Mouse (Mus musculus) mature B cell (primary cell): ENCODE measurements around the gene Nrxn2.

ENCODE experiments used
- in situ Hi-C: fragments of 300-500 bp; cut with MboI; formaldehyde crosslinking; loops from 2 replicates; pipeline ENCODE4 v1.14.3; 2019

Nrxn2 gene

GRCm38 (mm10) chr19:6452672-6453310 lies 34.3 kb downstream of the Nrxn2 start:
- in situ Hi-C loops = no loop called here

- in situ Hi-C loops = no loop called here
Observed at GRCm38 (mm10) chr19:6453349-6453748, 34.8 kb downstream of the Nrxn2 start.

GRCm38 (mm10) chr19:6454041-6454720 lies 35.6 kb downstream of the Nrxn2 start:
- in situ Hi-C loops = no loop called here

- in situ Hi-C loops = no loop called here
Observed at GRCm38 (mm10) chr19:6459504-6459903, 41.0 kb downstream of the Nrxn2 start.

GRCm38 (mm10) chr19:6462841-6463240 lies 44.3 kb downstream of the Nrxn2 start:
- in situ Hi-C loops = no loop called here

- in situ Hi-C loops = no loop called here
Observed at GRCm38 (mm10) chr19:6464306-6465071, 46.0 kb downstream of the Nrxn2 start.

GRCm38 (mm10) chr19:6465090-6465489 lies 46.6 kb downstream of the Nrxn2 start:
- in situ Hi-C loops = no loop called here

- in situ Hi-C loops = no loop called here
Observed at GRCm38 (mm10) chr19:6466945-6467344, 48.4 kb downstream of the Nrxn2 start.

- in situ Hi-C loops = no loop called here
Observed at GRCm38 (mm10) chr19:6467374-6467979, 48.9 kb downstream of the Nrxn2 start.

GRCm38 (mm10) chr19:6471630-6472029 lies 53.1 kb downstream of the Nrxn2 start:
- in situ Hi-C loops = no loop called here

- in situ Hi-C loops = no loop called here
Observed at GRCm38 (mm10) chr19:6472821-6473220, 54.3 kb downstream of the Nrxn2 start.

- in situ Hi-C loops = no loop called here
Observed at GRCm38 (mm10) chr19:6474706-6475105, 56.2 kb downstream of the Nrxn2 start.

- in situ Hi-C loops = no loop called here
Observed at GRCm38 (mm10) chr19:6475129-6475528, 56.6 kb downstream of the Nrxn2 start.

- in situ Hi-C loops = no loop called here
Observed at GRCm38 (mm10) chr19:6477007-6477406, 58.5 kb downstream of the Nrxn2 start.

GRCm38 (mm10) chr19:6478566-6478965 lies 60.0 kb downstream of the Nrxn2 start:
- in situ Hi-C loops = no loop called here

- in situ Hi-C loops = no loop called here
Observed at GRCm38 (mm10) chr19:6482886-6483285, 64.4 kb downstream of the Nrxn2 start.

- in situ Hi-C loops = no loop called here
Observed at GRCm38 (mm10) chr19:6485059-6485630, 66.6 kb downstream of the Nrxn2 start.

GRCm38 (mm10) chr19:6489030-6489429 lies 70.5 kb downstream of the Nrxn2 start:
- in situ Hi-C loops = no loop called here

GRCm38 (mm10) chr19:6491538-6491937 lies 73.0 kb downstream of the Nrxn2 start:
- in situ Hi-C loops = loop anchor here (10.0 kb wide), 1 partner anchor 93 kb away; no protein-coding TSS in a partner anchor

- in situ Hi-C loops = loop anchor here (10.0 kb wide), 1 partner anchor 93 kb away; no protein-coding TSS in a partner anchor
Observed at GRCm38 (mm10) chr19:6492124-6492523, 73.6 kb downstream of the Nrxn2 start.

- in situ Hi-C loops = loop anchor here (10.0 kb wide), 1 partner anchor 92 kb away; no protein-coding TSS in a partner anchor
Observed at GRCm38 (mm10) chr19:6493219-6493618, 74.7 kb downstream of the Nrxn2 start.

- in situ Hi-C loops = loop anchor here (10.0 kb wide), 1 partner anchor 91 kb away; no protein-coding TSS in a partner anchor
Observed at GRCm38 (mm10) chr19:6494032-6494431, 75.5 kb downstream of the Nrxn2 start.
